Mouse (Mus musculus): ENCODE results near the gene Ablim1.

The Ablim1 gene

DNA sequence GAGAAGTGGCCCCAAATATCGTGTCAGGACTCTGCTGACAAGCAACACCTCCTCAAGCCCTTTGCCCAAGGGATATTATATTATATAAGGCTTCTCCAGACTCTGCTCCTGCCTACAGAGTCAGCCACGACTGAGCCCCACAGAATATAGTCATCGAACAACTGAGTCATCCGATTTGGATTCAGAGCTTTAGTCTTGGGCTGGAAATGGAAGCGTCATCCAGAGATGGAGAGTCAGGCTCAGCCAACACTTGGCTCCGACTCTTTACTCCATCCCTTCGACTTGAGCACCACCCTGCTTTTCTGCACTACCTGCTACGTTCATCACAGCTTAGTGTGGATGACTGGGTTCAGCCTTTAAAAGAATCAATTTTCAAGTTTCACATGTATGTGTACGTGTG is 17.3 kb downstream of the Ablim1 start:
- no peak for DNase-seq

DNA sequence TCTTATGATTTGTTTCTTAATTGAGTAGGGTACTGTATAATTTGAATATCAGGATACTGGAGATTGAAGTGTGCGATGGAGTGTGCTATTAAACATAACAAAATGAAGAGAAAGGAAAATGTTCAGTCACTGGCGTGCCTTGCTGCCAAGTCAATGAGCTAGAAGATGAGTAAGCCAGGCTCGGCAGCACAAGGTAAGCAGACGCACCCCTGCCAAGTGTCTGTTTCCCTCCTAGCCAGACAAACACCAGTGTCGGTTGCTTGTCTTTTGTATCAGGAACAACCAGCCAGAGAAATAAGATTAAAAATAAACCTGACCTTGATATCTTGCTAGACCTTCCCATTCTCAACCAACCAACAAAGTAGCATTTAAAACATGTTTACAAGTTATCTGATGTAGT is 18.2 kb downstream of the Ablim1 start:
- no peak for DNase-seq

DNA sequence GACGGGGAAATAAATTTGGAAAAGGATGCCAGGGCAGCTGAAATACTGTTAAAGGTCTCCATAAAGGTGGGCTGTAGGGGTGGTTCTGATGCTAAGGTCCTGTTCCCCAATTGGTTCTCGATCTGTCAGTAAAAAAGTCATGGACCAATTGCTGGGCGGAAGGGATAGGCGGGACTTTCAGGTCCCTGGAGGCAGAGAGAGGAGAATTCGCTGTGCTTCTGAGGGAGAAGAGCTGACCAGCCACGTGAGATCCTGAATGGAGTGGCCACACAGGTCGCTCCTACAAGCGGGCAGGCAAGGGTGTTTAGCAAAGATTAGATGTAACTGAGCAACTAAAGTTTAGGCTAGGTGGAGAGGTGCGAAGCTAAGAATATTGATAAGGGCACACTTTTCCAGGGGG is 19.2 kb downstream of the Ablim1 start:
- DNase-seq = no peak

DNA sequence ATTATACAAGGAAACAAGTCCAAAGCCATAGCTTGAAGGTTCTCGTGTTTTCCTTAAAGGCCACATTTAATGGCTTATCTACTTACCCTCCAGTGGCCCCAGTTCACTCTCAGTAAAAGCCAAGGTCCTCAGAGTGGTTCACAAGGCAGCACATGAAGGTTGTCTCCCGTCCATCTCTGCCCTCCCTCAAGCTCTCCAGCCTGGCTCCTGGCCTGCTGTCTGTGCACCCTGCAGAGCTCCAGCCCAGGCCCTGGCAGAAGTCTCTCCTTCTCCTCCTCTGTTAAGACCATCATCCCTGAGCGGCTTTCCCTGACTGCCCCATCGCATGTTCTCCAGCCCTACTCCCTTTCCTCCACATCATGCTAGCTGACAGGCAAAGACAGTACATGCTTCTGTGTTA is 20.4 kb downstream of the Ablim1 start:
- no peak for DNase-seq

DNA sequence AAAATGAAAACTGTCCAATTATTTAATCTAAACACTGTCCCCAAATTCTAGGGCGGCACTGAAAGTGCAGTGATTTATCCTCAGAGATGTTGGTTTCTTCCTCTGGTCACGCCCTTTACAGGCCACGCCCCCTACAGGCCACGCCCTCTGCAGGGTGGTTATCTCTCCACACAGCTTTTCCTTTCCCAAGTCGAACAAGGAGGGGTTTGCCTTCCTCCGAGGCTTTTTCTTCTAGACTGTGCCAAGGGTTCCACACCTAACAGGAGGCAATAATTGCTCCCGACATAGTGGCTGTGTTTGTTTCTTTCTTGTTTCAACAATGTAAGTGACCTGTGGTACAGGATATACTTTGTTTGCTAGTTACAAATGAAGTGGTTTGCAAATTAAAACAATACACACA is 21.0 kb downstream of the Ablim1 start:
- DNase-seq = peak; percentile 82

DNA sequence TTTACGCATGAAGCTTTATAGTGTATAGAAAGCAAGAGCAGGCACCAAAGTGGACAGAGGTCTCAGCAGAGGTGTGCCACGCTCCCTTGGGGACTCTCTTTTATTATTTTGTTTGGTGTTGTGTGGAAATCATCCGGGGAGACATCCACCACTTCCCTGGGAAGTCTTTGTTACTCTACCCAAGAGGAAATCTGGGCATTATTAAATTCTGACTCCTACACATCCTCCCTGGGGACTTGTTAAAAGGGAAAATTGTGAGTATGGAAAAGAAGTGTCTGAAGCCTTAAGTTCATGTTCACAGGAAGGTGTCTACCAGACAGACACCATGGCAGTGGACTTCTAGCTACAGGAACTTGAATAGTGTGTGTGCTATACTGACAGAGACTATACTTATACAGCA is 31.4 kb downstream of the Ablim1 start:
- no peak for DNase-seq

DNA sequence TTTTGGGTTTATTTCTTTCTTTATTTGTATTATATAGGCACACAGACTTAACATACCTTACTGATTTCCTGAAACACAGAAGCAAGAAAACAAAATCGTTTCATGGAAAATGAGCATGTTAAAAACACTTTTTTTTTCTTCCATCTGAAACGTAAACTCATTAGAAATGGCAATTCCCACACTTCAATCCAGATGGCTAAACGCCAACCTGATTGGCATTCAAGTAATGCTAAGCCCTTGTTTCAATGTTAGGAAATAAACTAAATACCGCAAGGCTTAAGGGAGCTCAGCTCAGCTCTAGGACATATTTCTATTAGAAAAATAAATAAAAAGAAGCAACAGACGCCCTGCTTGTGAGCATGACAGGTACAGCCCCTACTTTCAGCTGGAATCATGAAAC is 32.1 kb downstream of the Ablim1 start:
- peak; percentile 34 for DNase-seq

DNA sequence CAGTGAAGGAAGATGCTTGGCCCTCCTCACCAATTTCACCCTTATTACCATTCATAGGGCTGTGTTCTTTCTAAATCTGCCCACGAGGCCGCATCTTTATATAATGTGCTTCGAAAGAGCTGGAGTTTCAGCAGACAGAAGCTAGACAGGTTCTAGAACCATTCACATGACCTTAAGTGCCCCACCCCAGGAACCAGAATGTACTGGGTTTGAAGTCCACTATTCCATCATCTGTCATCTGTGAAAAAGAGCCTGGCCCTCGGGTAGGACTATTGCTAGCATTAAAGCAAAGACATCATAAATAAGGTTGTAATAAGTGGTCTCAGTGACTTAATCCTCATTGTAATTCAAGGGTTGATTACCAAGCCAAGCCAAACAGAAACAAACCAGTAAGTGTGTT is 35.1 kb downstream of the Ablim1 start:
- DNase-seq = no peak

DNA sequence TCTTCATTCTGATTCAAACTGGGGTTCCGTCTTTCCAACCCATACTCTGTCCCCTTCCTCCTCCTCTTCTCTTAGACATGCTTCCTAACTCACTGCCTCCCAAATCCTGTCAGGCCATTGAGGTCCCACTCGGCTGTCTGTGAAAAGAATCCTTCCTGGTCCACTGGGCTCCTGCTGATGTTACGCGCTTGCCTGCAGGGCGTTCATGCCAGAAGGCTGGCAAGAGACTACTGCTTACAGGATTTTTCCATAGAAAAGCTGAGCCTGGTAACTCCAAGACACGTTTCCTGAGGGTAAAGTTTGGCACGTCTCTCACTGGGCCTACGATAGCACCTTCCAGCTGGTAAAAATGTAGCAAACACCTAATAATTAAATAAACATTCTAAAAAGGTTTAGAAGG is 36.5 kb downstream of the Ablim1 start:
- DNase-seq = no peak

DNA sequence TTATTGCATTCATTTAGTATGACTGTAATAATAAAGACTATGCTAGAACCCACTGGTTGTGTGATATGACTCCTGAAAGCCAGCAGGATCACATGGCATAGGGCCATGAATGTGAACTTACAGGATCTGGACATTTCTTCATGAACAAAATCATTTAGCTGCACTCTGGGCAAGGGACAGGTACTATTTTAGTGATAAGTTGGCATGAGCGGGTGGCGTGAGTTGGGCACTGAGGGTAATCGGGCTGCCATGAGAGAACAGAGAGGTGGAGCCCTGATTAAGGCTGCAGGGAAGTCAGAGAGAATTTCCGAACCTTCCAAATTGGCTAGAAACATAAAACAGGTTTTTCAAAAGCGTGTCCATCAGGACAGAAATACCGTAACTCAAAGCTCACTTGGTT is 37.7 kb downstream of the Ablim1 start:
- no peak for DNase-seq

DNA sequence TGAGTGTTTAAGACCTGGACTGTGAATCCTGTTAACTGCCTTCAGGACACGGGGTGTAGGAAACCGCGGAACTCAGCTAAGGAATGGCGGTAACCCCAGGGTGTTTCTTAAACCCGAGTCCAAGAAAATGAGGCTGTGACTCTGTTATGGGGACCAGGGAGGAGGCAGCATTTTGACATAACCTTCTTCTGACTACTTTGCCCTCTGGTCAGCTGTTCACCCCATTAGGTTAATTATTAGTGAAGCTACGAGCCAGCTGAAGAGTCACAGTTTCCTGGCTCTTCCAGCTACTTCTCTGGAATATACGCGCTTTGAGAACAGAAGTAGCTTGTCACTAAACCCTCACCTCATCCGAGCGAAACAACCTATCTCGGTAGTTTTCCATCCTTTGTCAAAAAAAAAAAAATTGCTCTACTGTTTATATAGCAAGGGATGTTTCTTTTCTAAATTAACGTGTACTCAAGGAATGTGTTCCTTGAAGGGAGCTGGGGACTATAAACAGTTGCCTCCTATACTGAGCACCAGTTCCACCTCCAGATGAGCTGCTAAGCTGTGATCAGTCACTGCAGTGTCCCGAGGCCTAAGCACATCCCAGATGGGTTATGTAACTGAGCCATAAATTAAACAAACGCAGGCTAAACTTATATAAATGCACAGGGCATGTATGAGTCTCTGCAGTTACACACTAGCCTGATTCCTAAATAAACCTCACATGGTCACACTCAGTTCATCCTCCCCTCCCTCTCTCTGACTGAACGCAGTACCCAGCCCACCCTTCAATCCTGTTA is 39.4 kb downstream of the Ablim1 start:
- DNase-seq = no peak

DNA sequence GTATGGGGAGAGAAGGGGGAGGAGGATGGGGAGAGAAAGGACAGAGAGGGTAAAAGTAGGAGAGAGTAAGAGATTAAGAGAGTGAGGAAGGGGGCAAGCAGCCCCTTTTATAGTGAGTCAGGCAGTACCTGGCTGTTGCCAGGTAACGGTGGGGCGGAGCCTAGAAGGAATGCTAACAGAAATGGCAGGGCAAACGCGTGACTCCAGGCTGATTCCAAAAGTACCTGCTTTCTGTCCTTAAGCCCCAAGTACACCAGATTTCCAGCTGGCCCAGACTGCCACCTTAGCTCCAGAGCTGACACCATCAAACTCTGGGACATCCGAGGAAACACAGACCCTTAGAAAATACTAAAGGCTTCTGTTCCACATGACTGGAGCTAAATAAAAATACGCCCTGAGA is 40.0 kb downstream of the Ablim1 start:
- peak; percentile 62 for DNase-seq

DNA sequence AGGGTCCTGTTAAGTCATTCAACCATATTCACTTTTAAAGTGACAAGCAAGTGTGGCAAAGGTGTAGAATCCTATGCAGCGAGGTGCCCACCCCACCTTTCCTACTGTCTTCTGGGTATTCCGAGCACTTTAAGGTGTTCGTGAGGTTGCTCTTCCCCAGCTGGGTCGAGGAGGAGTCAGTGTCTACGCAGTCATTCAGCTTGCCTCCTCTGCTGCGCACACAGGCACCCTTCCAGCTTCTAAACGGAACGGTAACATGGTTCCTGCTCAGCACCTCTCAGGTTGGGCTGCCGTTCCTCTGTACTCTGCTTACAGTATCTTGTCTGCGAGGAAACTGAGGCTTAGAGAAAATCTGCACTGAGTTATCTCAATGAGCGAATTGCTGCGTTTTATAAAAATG is 40.4 kb downstream of the Ablim1 start:
- DNase-seq = no peak

DNA sequence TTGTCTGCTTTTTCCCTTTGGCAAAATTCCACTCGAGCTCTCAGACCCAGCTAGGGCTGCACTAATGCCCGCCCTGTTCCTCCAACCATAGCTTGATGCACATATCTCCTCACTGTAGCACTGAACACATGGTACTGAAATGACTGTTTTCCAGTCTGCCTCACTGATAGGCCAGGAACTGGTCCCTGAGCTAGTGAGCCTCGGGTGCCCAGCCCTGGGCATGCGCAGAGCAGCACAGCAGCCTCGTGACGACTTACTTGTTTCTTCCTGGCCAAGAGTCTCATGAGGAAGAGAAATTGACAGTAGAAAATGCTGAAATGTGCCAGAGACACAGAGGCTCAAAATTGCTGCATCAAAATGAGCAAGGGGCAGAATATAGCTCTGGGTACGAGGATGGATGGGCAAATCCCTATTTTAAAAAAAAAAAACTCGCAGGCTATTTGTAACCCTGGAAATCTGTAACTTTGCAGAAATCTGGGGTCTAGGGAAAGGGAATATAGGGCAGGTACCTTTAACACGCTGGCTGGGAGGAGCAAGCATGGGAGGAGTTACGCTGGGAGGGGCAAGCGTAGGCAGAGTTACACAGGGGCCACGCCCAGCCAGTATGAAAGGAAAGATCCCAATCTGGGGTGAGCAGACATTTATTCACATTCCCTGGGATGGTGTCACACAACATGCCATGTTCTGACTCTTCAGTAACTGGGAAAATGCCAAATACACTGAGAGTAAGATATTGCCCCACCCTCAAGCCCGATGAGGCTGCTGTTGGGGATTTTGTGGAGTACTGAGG is 41.7 kb downstream of the Ablim1 start:
- DNase-seq = peak; percentile 68

DNA sequence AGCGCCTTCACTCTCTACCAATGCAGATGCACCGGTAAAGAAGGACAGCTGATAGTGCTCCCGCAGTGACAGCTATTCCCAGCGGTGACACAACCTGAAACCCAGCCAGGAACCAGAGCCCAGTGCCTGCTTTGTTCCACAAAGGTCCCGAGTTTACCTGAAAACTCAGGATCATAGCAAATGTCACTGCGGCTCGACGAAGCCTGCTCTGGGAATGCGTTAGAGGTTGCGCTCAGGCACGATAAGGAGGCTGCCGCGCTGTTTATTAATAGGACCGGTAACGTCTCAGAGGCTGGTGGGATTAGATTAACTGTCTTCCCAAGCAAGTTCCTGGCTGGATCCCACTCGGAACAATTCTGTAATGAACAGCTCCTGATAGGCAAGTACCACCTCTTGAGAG is 43.0 kb downstream of the Ablim1 start:
- no peak for DNase-seq

DNA sequence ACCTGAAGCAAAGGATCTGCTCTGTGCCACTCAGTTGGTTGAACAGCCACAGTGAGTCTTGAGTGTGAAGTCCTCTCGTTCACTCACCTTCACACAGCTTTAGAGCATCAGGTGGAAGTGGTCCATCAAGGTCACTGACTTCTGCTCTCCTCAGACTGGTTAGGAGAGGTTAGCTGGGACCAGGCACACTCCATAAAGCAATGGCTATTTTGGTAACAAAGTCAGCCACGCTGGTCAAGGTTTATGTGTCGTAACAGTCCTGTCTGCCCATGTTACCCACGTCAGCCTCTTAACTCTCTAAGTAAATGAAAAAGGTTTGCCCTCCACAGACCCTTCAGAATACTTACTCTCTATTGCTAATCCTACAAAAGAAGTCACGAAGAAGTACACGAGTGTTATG is 44.0 kb downstream of the Ablim1 start:
- no peak for DNase-seq

DNA sequence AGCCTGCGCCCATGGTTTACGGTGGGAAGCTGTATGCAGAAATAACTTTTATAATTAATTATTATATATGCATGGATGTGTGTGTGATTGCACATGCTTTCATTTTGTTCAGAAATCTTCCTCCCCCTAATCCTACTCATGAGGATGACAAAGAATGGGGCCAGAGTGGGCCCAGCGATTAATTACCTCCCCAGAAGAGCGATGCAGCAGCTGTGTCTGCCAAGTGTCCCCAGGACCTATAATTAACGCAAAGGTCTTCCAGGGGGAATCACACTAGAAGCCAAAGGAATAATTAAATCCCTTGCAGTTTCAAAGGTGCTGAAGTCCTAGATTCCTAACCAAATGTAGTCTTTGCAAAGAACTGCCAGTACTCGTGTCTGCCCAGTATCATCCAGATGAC is 44.9 kb downstream of the Ablim1 start:
- no peak for DNase-seq

DNA sequence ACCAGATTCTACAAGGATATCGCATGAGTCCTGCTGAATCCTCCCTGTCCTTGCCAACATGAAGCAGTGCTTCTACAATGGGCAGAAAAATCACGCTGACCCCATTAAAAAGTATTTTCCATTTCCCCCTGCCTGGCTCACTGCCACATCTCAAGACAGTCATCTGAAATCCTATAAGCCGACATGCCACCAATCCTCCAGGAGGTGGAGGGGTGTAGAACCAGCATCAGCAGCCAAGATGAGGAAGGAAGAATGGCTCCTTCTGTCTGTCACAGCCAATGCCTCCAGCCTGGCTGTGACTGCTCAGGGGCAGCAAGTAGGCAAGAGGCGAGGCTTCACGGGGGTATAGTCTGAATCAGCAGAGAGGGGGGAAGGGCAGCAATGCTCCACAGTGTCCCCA is 47.2 kb downstream of the Ablim1 start:
- DNase-seq = no peak

DNA sequence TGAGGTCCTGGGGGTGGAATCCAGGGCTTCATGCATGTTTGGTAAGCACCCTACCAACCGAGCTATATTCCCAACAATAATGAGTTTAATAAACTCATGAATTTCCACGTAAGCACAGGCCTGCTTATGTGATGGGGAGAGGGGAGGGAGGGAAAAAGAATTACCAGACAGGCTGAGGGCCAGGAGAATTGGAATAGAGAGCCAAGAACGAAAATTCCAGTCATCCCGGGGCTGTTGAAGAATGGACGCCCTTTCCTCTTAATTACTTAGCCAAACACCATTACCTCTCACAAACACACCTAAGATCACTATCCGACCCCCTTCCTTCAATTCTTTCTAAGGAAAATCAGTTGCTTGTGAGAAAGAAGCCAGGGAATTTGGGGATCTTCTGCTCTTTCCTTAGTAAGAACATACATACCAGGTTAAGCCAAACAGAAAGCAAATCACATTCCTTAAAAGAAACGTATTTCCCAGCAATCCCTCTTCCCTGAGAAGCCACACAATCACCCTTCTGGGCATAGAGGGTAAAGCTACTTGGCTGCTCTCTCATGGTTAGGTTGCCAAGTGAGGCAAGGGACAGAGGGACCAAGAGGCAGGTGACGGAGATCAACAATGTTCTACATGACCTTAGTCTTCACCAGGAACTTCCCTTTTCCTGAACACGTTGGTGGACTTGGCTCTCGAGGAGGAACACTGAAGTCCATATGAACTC is 48.2 kb downstream of the Ablim1 start:
- DNase-seq = no peak

DNA sequence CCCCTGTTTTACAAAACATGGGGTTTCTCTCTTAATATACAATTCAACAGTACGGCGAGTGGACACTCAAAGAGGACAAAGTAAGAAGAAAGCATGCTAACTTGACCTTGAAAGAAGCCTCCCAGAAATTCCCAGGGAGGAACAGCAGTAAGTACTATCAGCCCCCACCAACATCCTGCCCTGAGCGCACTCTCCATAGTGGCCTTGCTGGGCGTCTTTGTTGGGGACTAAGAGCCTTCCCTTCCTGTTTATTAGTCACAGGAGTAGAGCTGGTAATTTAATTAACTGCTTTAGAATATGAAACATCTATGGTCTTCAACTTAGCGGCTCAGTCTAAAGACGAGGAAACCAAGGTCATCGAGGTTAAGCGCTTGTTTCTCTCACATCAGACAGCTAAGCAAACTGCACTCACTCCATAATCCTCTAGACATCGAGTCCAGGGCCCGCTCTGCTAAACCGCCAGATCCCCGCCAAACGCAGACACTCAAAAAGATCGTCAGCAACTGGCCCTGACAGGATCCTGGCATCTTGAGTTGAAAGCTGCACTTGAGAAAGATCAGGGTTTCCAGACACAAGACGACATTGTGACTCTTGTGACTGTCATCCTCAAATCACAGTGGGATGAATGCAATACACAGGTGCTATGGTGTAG is 50.3 kb downstream of the Ablim1 start:
- peak; percentile 24 for DNase-seq

DNA sequence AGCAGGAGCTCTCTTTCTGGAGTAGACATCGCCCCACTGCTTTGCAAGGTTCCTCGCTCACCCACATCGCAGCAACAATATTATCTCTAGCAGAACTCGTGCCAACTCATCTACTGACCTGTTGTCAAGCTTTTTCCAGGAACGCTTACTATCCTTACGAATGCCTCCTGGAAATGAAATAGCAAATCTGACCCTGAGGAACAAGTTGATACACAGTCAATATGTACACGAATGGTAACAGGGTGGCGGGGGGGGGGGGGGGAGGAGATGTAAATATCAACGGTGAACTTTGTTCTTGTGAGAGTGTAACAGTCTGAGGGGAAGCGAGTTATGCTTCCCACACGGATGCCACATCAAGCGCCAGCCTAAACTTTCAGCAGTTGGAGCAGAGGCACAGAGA is 56.9 kb downstream of the Ablim1 start:
- DNase-seq = no peak

DNA sequence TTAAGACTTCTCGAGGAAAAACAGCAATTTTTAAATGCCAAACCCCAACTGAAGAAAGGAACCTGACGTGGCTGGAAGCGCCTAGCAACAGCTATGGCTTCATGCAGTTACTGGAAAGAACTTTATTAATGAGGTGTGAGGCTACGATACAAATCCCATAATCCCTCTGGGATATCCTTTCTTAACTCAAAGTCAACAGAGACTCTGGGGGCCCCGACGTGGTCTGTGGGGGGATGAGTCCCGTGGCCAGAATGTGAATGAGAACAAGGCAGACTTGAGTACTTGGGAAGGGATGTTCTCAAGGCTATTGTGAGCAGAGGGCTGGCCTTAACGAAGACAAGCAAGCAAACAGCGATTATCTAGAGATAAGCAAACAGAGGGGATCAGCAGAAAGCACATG is 58.1 kb downstream of the Ablim1 start:
- DNase-seq = no peak

DNA sequence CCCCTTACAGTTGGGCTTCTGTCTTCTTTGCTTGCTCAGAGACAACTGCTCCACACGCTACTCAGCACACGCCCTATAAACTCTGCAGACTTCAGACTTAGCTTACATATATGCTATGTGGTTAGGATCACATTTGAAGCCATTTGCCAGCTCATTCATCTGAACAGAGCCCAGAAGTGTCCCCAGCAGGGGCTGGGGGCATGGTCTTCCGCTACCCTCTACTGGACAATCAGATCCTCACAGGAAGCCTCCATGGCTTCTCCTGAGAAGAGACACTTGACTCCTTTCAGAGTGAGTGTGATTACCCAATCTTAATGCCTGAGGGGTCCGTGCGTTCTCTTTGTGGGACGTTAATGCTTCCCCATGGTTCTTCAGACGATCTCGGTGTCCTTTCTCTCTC is 59.6 kb downstream of the Ablim1 start:
- peak; percentile 44 for DNase-seq
